Mouse (Mus musculus): ENCODE results near the gene Lrrc25.

Gene Lrrc25

GRCm38 (mm10) chr8:70599507-70600290 is 16.3 kb upstream of the Lrrc25 start:
- no peak for DNase-seq (ENCODE audit: low spot score)

- DNase-seq (ENCODE audit: low spot score): no peak
These were observed 15.3 kb upstream of the Lrrc25 start for GRCm38 (mm10) chr8:70600473-70601270.

- DNase-seq (ENCODE audit: low spot score): no peak
These were observed 14.7 kb upstream of the Lrrc25 start for GRCm38 (mm10) chr8:70601271-70601649.

GRCm38 (mm10) chr8:70602139-70602811 is 13.7 kb upstream of the Lrrc25 start:
- DNase-seq (ENCODE audit: low spot score): no peak

GRCm38 (mm10) chr8:70604558-70604957 is 11.4 kb upstream of the Lrrc25 start:
- no peak for DNase-seq (ENCODE audit: low spot score)

- DNase-seq (ENCODE audit: low spot score): no peak
These were observed 9.8 kb upstream of the Lrrc25 start for GRCm38 (mm10) chr8:70605871-70606779.

GRCm38 (mm10) chr8:70606780-70607602 is 9.0 kb upstream of the Lrrc25 start:
- no peak for DNase-seq (ENCODE audit: low spot score)

GRCm38 (mm10) chr8:70607603-70607897 is 8.4 kb upstream of the Lrrc25 start:
- no peak for DNase-seq (ENCODE audit: low spot score)

- no peak for DNase-seq (ENCODE audit: low spot score)
These were observed 7.8 kb upstream of the Lrrc25 start for GRCm38 (mm10) chr8:70607898-70608748.

- no peak for DNase-seq (ENCODE audit: low spot score)
These were observed 7.1 kb upstream of the Lrrc25 start, which contains the start of gene Ssbp4 for GRCm38 (mm10) chr8:70608749-70609367. TSS of gene Ssbp4 (minus strand) at chr8:70608872.

GRCm38 (mm10) chr8:70609368-70609848 is 6.5 kb upstream of the Lrrc25 start:
- DNase-seq (ENCODE audit: low spot score): no peak

GRCm38 (mm10) chr8:70609849-70610795 is 5.8 kb upstream of the Lrrc25 start:
- DNase-seq (ENCODE audit: low spot score): peak; percentile 66

GRCm38 (mm10) chr8:70610796-70611771 is 4.9 kb upstream of the Lrrc25 start:
- DNase-seq (ENCODE audit: low spot score): peak; percentile 82

- peak; percentile 85 for DNase-seq (ENCODE audit: low spot score)
These were observed 4.1 kb upstream of the Lrrc25 start for GRCm38 (mm10) chr8:70611849-70612248.

GRCm38 (mm10) chr8:70613763-70614162 is 2.2 kb upstream of the Lrrc25 start:
- DNase-seq (ENCODE audit: low spot score): no peak

- DNase-seq (ENCODE audit: low spot score): no peak
These were observed 1.5 kb upstream of the Lrrc25 start for GRCm38 (mm10) chr8:70614469-70614868.

GRCm38 (mm10) chr8:70615281-70615680 is 674 bp upstream of the Lrrc25 start:
- no peak for DNase-seq (ENCODE audit: low spot score)
